Mouse (Mus musculus): ENCODE results near the gene Trim32. TPM values are rescaled to one million over a fixed set of nuclear protein-coding genes. Genes with fewer than 3 reads are reported as not detected.

Gene Trim32
- polyA plus RNA-seq (2014; fragmentation: Nextera tagmentation; extraction: Ambion mirVana) = 27.5 and 28.0 TPM in 2 replicates

- Histone ChIP-seq H3K27me3 (replicated peaks; ENCODE audit: control insufficient read depth, insufficient read depth, low read length) (no peaks in the 10 kb centered on the region), H3K9ac (ENCODE audit: low read depth, low read length) (peak within 1 kb of the TSS; percentile 69), H3K4me1 (replicated peaks; ENCODE audit: control insufficient read depth, insufficient read depth, low read length) (peaks cover 22% of the 10 kb centered on the region), H3K4me3 (ENCODE audit: low read depth, low read length) (peak within 1 kb of the TSS; percentile 75), H3K27ac (ENCODE audit: low read depth, low read length) (no peak within 1 kb of the TSS), H3K4me2 (peak within 1 kb of the TSS; percentile 86), H3K36me3 (ENCODE audit: control insufficient read depth, insufficient read depth, low read length) (no peaks in the 10 kb centered on the region), H3K9me3 (ENCODE audit: control insufficient read depth, low read length) (no peaks in the 10 kb centered on the region)
- peak; percentile 97 for DNase-seq (ENCODE audit: low spot score)
- 4% methylated on average over 33 of the region's 33 CpGs for WGBS
- ATAC-seq (replicated peaks; ENCODE audit: low FRiP score) = peak; percentile 93
These were observed at the start of gene Trim32 for GRCm38 (mm10) chr4:65604504-65605150. Trim32 (plus strand) TSS chr4:65604986.

GRCm38 (mm10) chr4:65565493-65565892 lies 39.3 kb upstream of the Trim32 start:
- H3K9me3 ChIP-seq (ENCODE audit: control insufficient read depth, low read length) = no peaks in the 10 kb centered on the region
- 68% methylated on average over 4 of the region's 4 CpGs for WGBS
- DNase-seq (ENCODE audit: low spot score) (no peak), ATAC-seq (replicated peaks; ENCODE audit: low FRiP score) (no peak)
- no peak overlapping the region for H3K4me2 ChIP-seq
- H3K4me3 ChIP-seq (ENCODE audit: low read depth, low read length) = no peak overlapping the region
- H3K27me3 ChIP-seq (replicated peaks; ENCODE audit: control insufficient read depth, insufficient read depth, low read length) = no peaks in the 10 kb centered on the region
- no peaks in the 10 kb centered on the region for H3K4me1 ChIP-seq (replicated peaks; ENCODE audit: control insufficient read depth, insufficient read depth, low read length)
- H3K9ac ChIP-seq (ENCODE audit: low read depth, low read length) = no peak overlapping the region
- no peaks in the 10 kb centered on the region for H3K36me3 ChIP-seq (ENCODE audit: control insufficient read depth, insufficient read depth, low read length)
- no peak overlapping the region for H3K27ac ChIP-seq (ENCODE audit: low read depth, low read length)

- ATAC-seq (replicated peaks; ENCODE audit: low FRiP score) = no peak
- Histone ChIP-seq H3K27ac (ENCODE audit: low read depth, low read length) (no peak overlapping the region), H3K9ac (ENCODE audit: low read depth, low read length) (no peak overlapping the region), H3K4me3 (ENCODE audit: low read depth, low read length) (no peak overlapping the region), H3K9me3 (ENCODE audit: control insufficient read depth, low read length) (no peaks in the 10 kb centered on the region), H3K36me3 (ENCODE audit: control insufficient read depth, insufficient read depth, low read length) (no peaks in the 10 kb centered on the region), H3K27me3 (replicated peaks; ENCODE audit: control insufficient read depth, insufficient read depth, low read length) (no peaks in the 10 kb centered on the region), H3K4me1 (replicated peaks; ENCODE audit: control insufficient read depth, insufficient read depth, low read length) (no peaks in the 10 kb centered on the region), H3K4me2 (no peak overlapping the region)
- WGBS = 55% methylated on average over 1 of the region's 1 CpGs
- DNase-seq (ENCODE audit: low spot score) = no peak
These were observed 24.5 kb upstream of the Trim32 start for GRCm38 (mm10) chr4:65580254-65580653.

- no peaks in the 10 kb centered on the region for H3K27me3 ChIP-seq (replicated peaks; ENCODE audit: control insufficient read depth, insufficient read depth, low read length)
- ATAC-seq (replicated peaks; ENCODE audit: low FRiP score) = no peak
- H3K4me1 ChIP-seq (replicated peaks; ENCODE audit: control insufficient read depth, insufficient read depth, low read length) = no peaks in the 10 kb centered on the region
- H3K36me3 ChIP-seq (ENCODE audit: control insufficient read depth, insufficient read depth, low read length) = no peaks in the 10 kb centered on the region
- H3K9ac ChIP-seq (ENCODE audit: low read depth, low read length) = no peak overlapping the region
- no peak overlapping the region for H3K4me2 ChIP-seq
- no peaks in the 10 kb centered on the region for H3K9me3 ChIP-seq (ENCODE audit: control insufficient read depth, low read length)
- H3K4me3 ChIP-seq (ENCODE audit: low read depth, low read length) = no peak overlapping the region
- no peak for DNase-seq (ENCODE audit: low spot score)
- H3K27ac ChIP-seq (ENCODE audit: low read depth, low read length) = no peak overlapping the region
- 55% methylated on average over 5 of the region's 5 CpGs for WGBS
These were observed 17.8 kb upstream of the Trim32 start for GRCm38 (mm10) chr4:65586947-65587346.

- DNase-seq (ENCODE audit: low spot score) = no peak
- no peaks in the 10 kb centered on the region for H3K4me1 ChIP-seq (replicated peaks; ENCODE audit: control insufficient read depth, insufficient read depth, low read length)
These were observed 15.0 kb upstream of the Trim32 start for GRCm38 (mm10) chr4:65589780-65590179.

GRCm38 (mm10) chr4:65594601-65595369 lies 10.0 kb upstream of the Trim32 start:
- no peak overlapping the region for H3K4me3 ChIP-seq (ENCODE audit: low read depth, low read length)
- H3K9me3 ChIP-seq (ENCODE audit: control insufficient read depth, low read length) = no peaks in the 10 kb centered on the region
- no peaks in the 10 kb centered on the region for H3K27me3 ChIP-seq (replicated peaks; ENCODE audit: control insufficient read depth, insufficient read depth, low read length)
- ATAC-seq (replicated peaks; ENCODE audit: low FRiP score) (no peak), DNase-seq (ENCODE audit: low spot score) (no peak)
- WGBS = 60% methylated on average over 5 of the region's 5 CpGs
- H3K27ac ChIP-seq (ENCODE audit: low read depth, low read length) = no peak overlapping the region
- H3K36me3 ChIP-seq (ENCODE audit: control insufficient read depth, insufficient read depth, low read length) = no peaks in the 10 kb centered on the region
- no peak overlapping the region for H3K4me2 ChIP-seq
- no peaks in the 10 kb centered on the region for H3K4me1 ChIP-seq (replicated peaks; ENCODE audit: control insufficient read depth, insufficient read depth, low read length)
- H3K9ac ChIP-seq (ENCODE audit: low read depth, low read length) = no peak overlapping the region

More at GRCm38 (mm10) chr4:65589780-65590179, 15.0 kb upstream of the Trim32 start:
- no peak overlapping the region for H3K27ac ChIP-seq (ENCODE audit: low read depth, low read length)
- H3K9me3 ChIP-seq (ENCODE audit: control insufficient read depth, low read length) = no peaks in the 10 kb centered on the region
- no peak overlapping the region for H3K4me3 ChIP-seq (ENCODE audit: low read depth, low read length)
- no peaks in the 10 kb centered on the region for H3K27me3 ChIP-seq (replicated peaks; ENCODE audit: control insufficient read depth, insufficient read depth, low read length)
- no peak overlapping the region for H3K9ac ChIP-seq (ENCODE audit: low read depth, low read length)
- H3K36me3 ChIP-seq (ENCODE audit: control insufficient read depth, insufficient read depth, low read length) = no peaks in the 10 kb centered on the region
- no peak overlapping the region for H3K4me2 ChIP-seq
- ATAC-seq (replicated peaks; ENCODE audit: low FRiP score) = no peak

- H3K4me2 ChIP-seq = peak overlapping the region; percentile 86
- H3K9me3 ChIP-seq (ENCODE audit: control insufficient read depth, low read length) = no peaks in the 10 kb centered on the region
- H3K4me1 ChIP-seq (replicated peaks; ENCODE audit: control insufficient read depth, insufficient read depth, low read length) = peaks cover 22% of the 10 kb centered on the region
- H3K9ac ChIP-seq (ENCODE audit: low read depth, low read length) = peak overlapping the region; percentile 69
- DNase-seq (ENCODE audit: low spot score) (no peak), ATAC-seq (replicated peaks; ENCODE audit: low FRiP score) (peak; percentile 45)
- peak overlapping the region; percentile 75 for H3K4me3 ChIP-seq (ENCODE audit: low read depth, low read length)
- H3K36me3 ChIP-seq (ENCODE audit: control insufficient read depth, insufficient read depth, low read length) = no peaks in the 10 kb centered on the region
- no peaks in the 10 kb centered on the region for H3K27me3 ChIP-seq (replicated peaks; ENCODE audit: control insufficient read depth, insufficient read depth, low read length)
- H3K27ac ChIP-seq (ENCODE audit: low read depth, low read length) = no peak overlapping the region
- under 1% methylated on average over 21 of the region's 21 CpGs for WGBS
These were observed 441 bp downstream of the Trim32 start for GRCm38 (mm10) chr4:65605151-65605702.

- H3K9ac ChIP-seq (ENCODE audit: low read depth, low read length) = no peak overlapping the region
- H3K4me2 ChIP-seq = peak overlapping the region; percentile 50
- WGBS = 55% methylated on average over 10 of the region's 10 CpGs
- no peak overlapping the region for H3K4me3 ChIP-seq (ENCODE audit: low read depth, low read length)
- ATAC-seq (replicated peaks; ENCODE audit: low FRiP score) = peak; percentile 77
- H3K27me3 ChIP-seq (replicated peaks; ENCODE audit: control insufficient read depth, insufficient read depth, low read length) = no peaks in the 10 kb centered on the region
- no peaks in the 10 kb centered on the region for H3K9me3 ChIP-seq (ENCODE audit: control insufficient read depth, low read length)
- peaks cover 22% of the 10 kb centered on the region for H3K4me1 ChIP-seq (replicated peaks; ENCODE audit: control insufficient read depth, insufficient read depth, low read length)
- DNase-seq (ENCODE audit: low spot score) = peak; percentile 33
- H3K27ac ChIP-seq (ENCODE audit: low read depth, low read length) = no peak overlapping the region
- no peaks in the 10 kb centered on the region for H3K36me3 ChIP-seq (ENCODE audit: control insufficient read depth, insufficient read depth, low read length)
These were observed 2.4 kb downstream of the Trim32 start for GRCm38 (mm10) chr4:65607184-65607631.

Data from liver, embryonic 11.5 days (tissue).